In the genomic region with DNA sequence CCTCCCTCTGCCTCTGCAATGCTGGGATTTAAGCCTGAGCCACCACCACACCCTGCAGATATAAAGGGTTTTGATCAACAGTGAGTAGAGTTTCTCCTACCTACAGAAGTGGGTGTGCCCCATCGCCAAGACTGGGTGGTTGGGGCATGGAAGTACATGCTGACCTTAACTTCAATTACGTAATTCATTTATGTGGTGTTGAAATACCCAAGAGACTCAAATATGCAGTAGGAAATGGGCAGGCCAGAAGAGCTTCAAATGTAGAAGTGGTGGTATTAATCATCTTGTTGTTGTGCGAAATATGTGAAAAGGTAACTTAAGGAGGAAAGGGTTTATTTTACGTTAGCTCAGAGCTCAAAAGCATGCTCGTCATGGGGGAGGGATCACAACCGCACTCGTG, we compare ENCODE assay signal across 27 mouse cellular contexts.
A peak's percentile ranks its signal among the peaks of the same experiment; 100 is the strongest.
DNase-seq lines count a peak whose midpoint lies in the region; ATAC-seq and TF ChIP-seq lines count a peak whose summit lies in the region.
"Had no signal": no experiment of that assay in that cellular context is flagged by ENCODE, and none has a peak within 500 bp of the region (broad histone marks: within the 10 kb centered on the region; RNA-seq: fewer than 3 reads in every experiment).

No protein-coding gene starts in this region.

- no peak overlapping the region for H3K4me3 ChIP-seq in liver, postnatal 0 days (ENCODE audit: low read depth, low read length)
- H3K4me3 ChIP-seq in forebrain, embryonic 15.5 days: no peak overlapping the region
- H3K4me3 ChIP-seq: embryonic facial prominence, embryonic 12.5 days; forebrain, embryonic 10.5 days; hindbrain, embryonic 10.5 days; hindbrain, embryonic 15.5 days; liver, embryonic 15.5 days; neural tube, embryonic 13.5 days had no signal

- no peak for TF ChIP-seq EP300 in liver, postnatal 0 days (IDR thresholded peaks at IDR 0.05; ENCODE audit: low read depth)

- DNase-seq in liver, postnatal 0 days: no peak
- DNase-seq in liver (no peak), 3T3-L1 (ENCODE audit: low read depth, low spot score) (peak; percentile 43), NIH3T3 (ENCODE audit: low read depth) (peak; percentile 58)
- DNase-seq in lung, postnatal 36 days: peak; percentile 33
- no peak for DNase-seq in kidney, postnatal 10 days
- DNase-seq in heart, postnatal 14 days: no peak
- DNase-seq: B cell, adult 2 months; cerebellum, adult 9-10 months; cerebellum, postnatal 36 days; embryo, embryonic 11 days; forebrain, postnatal 0 days; kidney, adult 11 months; kidney, postnatal 25 days; thymus, postnatal 4 days had no signal

- ATAC-seq in liver, postnatal 0 days: peak; percentile 57; the same call in 1 of the 2 replicates
- no peak for ATAC-seq in forebrain, embryonic 15.5 days (replicated peaks)
- ATAC-seq: forebrain, postnatal 0 days; inflammation-experienced regulatory T-cells, adult 6 months; Patski had no signal

- no peak overlapping the region for H3K27ac ChIP-seq in liver, postnatal 0 days (ENCODE audit: low read depth)
- no peak overlapping the region for H3K27ac ChIP-seq in forebrain, embryonic 15.5 days (replicated peaks)
- H3K27ac ChIP-seq: embryonic facial prominence, embryonic 12.5 days; forebrain, embryonic 10.5 days; hindbrain, embryonic 10.5 days; hindbrain, embryonic 15.5 days; liver, embryonic 15.5 days; neural tube, embryonic 13.5 days had no signal

- H3K9ac ChIP-seq in liver, postnatal 0 days (replicated peaks): no peak overlapping the region
- no peak overlapping the region for H3K9ac ChIP-seq in forebrain, embryonic 15.5 days (replicated peaks)
- H3K9ac ChIP-seq: embryonic facial prominence, embryonic 12.5 days; forebrain, postnatal 0 days; hindbrain, embryonic 15.5 days; liver, embryonic 15.5 days; neural tube, embryonic 13.5 days had no signal

- H3K4me2 ChIP-seq in liver, postnatal 0 days (ENCODE audit: low read depth, low read length): no peak overlapping the region
- H3K4me2 ChIP-seq in forebrain, embryonic 15.5 days (replicated peaks): no peak overlapping the region
- H3K4me2 ChIP-seq: embryonic facial prominence, embryonic 12.5 days; heart, embryonic 11.5 days; hindbrain, embryonic 15.5 days; liver, embryonic 15.5 days; midbrain, embryonic 11.5 days; neural tube, embryonic 13.5 days had no signal

- intact Hi-C loops in heart, postnatal 14 days (cut with DNase I): no loop called here

- no peaks in the 10 kb centered on the region for H3K36me3 ChIP-seq in liver, postnatal 0 days (replicated peaks; ENCODE audit: insufficient read depth, low read length)
- no peaks in the 10 kb centered on the region for H3K36me3 ChIP-seq in forebrain, embryonic 15.5 days
- H3K36me3 ChIP-seq: embryonic facial prominence, embryonic 12.5 days; forebrain, embryonic 10.5 days; G1E; hindbrain, embryonic 10.5 days; hindbrain, embryonic 15.5 days; liver, embryonic 15.5 days; neural tube, embryonic 13.5 days had no signal

- no peaks in the 10 kb centered on the region for H3K4me1 ChIP-seq in liver, postnatal 0 days (ENCODE audit: insufficient read depth)
- H3K4me1 ChIP-seq in forebrain, embryonic 15.5 days: no peaks in the 10 kb centered on the region

- no peaks in the 10 kb centered on the region for H3K9me3 ChIP-seq in liver, postnatal 0 days (ENCODE audit: low read length)
- no peaks in the 10 kb centered on the region for H3K9me3 ChIP-seq in forebrain, embryonic 15.5 days
- H3K9me3 ChIP-seq: embryonic facial prominence, embryonic 12.5 days; forebrain, embryonic 10.5 days; hindbrain, embryonic 10.5 days; hindbrain, embryonic 15.5 days; liver, embryonic 15.5 days; neural tube, embryonic 13.5 days had no signal

- WGBS in liver, postnatal 0 days (ENCODE audit: insufficient replicate concordance): 70% methylated on average over 7 of the region's 7 CpGs
- WGBS in forebrain, embryonic 15.5 days: 93% methylated on average over 7 of the region's 7 CpGs

- no peaks in the 10 kb centered on the region for H3K27me3 ChIP-seq in liver, postnatal 0 days (ENCODE audit: insufficient read depth, low read length)
- no peaks in the 10 kb centered on the region for H3K27me3 ChIP-seq in forebrain, embryonic 15.5 days
- H3K27me3 ChIP-seq: embryonic facial prominence, embryonic 12.5 days; hindbrain, embryonic 15.5 days; liver, embryonic 15.5 days; neural tube, embryonic 13.5 days; Patski had no signal

- TF ChIP-seq CTCF in liver, postnatal 0 days (IDR thresholded peaks at IDR 0.05; ENCODE audit: low read depth): no peak

Comparison
In these comparisons a context has a peak if more than half of its experiments do, and no peak if none do; other contexts are left out.
1. DNase-seq: peak in 3T3-L1 (single experiment), NIH3T3 (single experiment) and lung, postnatal 36 days (single experiment); none in liver, postnatal 0 days (single experiment), liver (single experiment), kidney, postnatal 10 days (single experiment) and heart, postnatal 14 days (0 of 2).